Mouse (Mus musculus) right cerebral cortex, adult 2 months (tissue): ENCODE data around the gene Zfp628.

Experiments used
- DNase-seq, 2 experiments: peaks; one replicate each; pipeline ENCODE4 v3.0.0; 2021 to 2022; ENCODE audit warnings: low spot score in 2 of 2

Gene Zfp628

GRCm38 (mm10) chr7:4918681-4919080, 3.7 kb downstream of the Zfp628 start:
- DNase-seq: no peak

- DNase-seq: no peak
Measured at GRCm38 (mm10) chr7:4919096-4919495, 4.1 kb downstream of the Zfp628 start.

- DNase-seq: no peak
Measured at GRCm38 (mm10) chr7:4919971-4920370, 5.0 kb downstream of the Zfp628 start.

GRCm38 (mm10) chr7:4920496-4920895, 5.5 kb downstream of the Zfp628 start:
- DNase-seq: no peak

- no peak for DNase-seq
Measured at GRCm38 (mm10) chr7:4920976-4921823, 6.2 kb downstream of the Zfp628 start.

- no peak for DNase-seq
Measured at GRCm38 (mm10) chr7:4921824-4922482, 6.9 kb downstream of the Zfp628 start, which contains the start of gene Nat14. TSS of gene Nat14 (plus strand) at chr7:4922028.

GRCm38 (mm10) chr7:4922508-4922907, 7.5 kb downstream of the Zfp628 start:
- peak; percentile 89 to 90 for DNase-seq

- peak; percentile 76 to 80 for DNase-seq
Measured at GRCm38 (mm10) chr7:4922931-4923565, 8.0 kb downstream of the Zfp628 start.

- peak; percentile 56 to 64 for DNase-seq
Measured at GRCm38 (mm10) chr7:4923586-4924364, 8.8 kb downstream of the Zfp628 start.

GRCm38 (mm10) chr7:4924483-4924882, 9.5 kb downstream of the Zfp628 start:
- no peak for DNase-seq

GRCm38 (mm10) chr7:4924891-4925301, 9.9 kb downstream of the Zfp628 start:
- peak; percentile 31 to 53 for DNase-seq

GRCm38 (mm10) chr7:4925441-4926381, 10.7 kb downstream of the Zfp628 start, which contains the start of gene Ssc5d:
TSS of gene Ssc5d (plus strand) at chr7:4925785.
- DNase-seq: no peak

- no peak for DNase-seq
Measured at GRCm38 (mm10) chr7:4926849-4927248, 11.8 kb downstream of the Zfp628 start.

- DNase-seq: no peak
Measured at GRCm38 (mm10) chr7:4927711-4928110, 12.7 kb downstream of the Zfp628 start.

- no peak for DNase-seq
Measured at GRCm38 (mm10) chr7:4928323-4928722, 13.3 kb downstream of the Zfp628 start.

GRCm38 (mm10) chr7:4933103-4933502, 18.1 kb downstream of the Zfp628 start:
- no peak for DNase-seq

GRCm38 (mm10) chr7:4934160-4934914, 19.3 kb downstream of the Zfp628 start:
- DNase-seq: no peak

GRCm38 (mm10) chr7:4936832-4937231, 21.8 kb downstream of the Zfp628 start:
- no peak for DNase-seq

- DNase-seq: no peak
Measured at GRCm38 (mm10) chr7:4937392-4937791, 22.4 kb downstream of the Zfp628 start.

- DNase-seq: peak; percentile 64 to 66
Measured at GRCm38 (mm10) chr7:4938456-4938855, 23.4 kb downstream of the Zfp628 start.
